Mouse (Mus musculus) R1 (cell line): ENCODE data around the gene Sgf29.
"Not testable (repeated sequence)": the region's sequence is repeated elsewhere in the genome, so short reads cannot be mapped to it uniquely, and the experiment has no call there.

ENCODE experiments used
- DNase-seq: peaks from one replicate; pipeline ENCODE4 v3.0.0-alpha.2; 2018; ENCODE audit warnings: low read depth, low spot score

The Sgf29 gene

GRCm38 (mm10) chr7:126681221-126681620, 32.1 kb downstream of the Sgf29 start:
- no peak for DNase-seq

GRCm38 (mm10) chr7:126688156-126688555, 39.0 kb downstream of the Sgf29 start:
- not testable (repeated sequence) for DNase-seq

DNA sequence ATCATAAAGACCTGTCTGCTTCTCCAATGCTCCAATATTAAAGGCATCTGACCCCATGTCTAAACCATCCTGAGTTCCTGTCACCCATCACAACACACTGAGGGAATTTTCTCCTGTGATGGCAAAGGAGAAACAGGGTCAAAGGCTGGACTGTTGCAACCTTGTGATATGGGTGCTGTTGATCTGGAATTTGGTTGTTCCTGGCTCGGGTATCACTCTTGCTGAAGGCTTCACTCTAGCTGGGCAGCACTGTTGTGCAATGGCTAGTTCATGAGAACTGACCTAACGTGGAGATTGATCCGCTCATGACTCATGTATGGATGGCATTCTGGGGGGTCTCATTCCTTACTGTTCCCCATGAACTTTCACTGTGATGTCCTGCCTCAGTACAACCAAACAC, 39.9 kb downstream of the Sgf29 start:
- no peak for DNase-seq

DNA sequence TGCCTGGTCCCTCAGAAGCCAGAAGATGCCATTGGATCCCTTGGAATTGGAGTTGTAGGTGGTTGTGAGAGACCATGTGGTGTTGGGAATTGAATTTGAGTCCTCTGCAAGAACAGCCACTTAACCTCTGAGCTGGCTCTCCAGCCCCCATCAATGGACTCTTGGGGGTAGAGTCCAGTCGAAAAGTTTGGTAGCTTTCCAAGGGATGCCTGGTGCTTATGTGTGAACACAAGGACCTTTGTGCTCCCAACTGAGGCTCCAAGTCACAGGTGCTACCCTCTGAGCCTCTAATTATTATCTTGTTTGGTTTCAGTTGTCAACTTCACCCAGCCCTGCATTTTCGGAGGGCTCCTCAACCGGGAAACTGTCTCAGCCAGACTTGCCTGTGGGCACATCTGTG, 41.6 kb downstream of the Sgf29 start:
- no peak for DNase-seq

DNA sequence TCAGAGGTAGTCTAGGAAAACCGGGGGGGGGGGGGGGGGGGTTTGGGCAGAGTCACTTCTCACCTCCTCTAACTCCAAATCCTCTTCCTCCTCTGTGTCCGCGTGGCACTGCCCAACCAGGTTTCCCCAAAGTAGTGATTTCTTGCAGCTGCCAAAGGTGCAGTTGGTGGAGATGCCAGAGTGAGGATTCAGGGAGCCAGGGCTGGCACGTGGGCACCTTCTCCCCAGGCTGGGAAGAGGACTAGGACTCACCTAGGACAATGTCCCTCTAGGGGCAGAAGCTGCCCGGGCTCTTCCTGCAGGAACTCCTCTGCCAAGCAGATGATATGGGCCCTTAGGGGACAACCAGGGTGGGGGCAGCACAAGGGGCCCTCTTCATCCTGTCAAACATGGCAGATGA, 42.6 kb downstream of the Sgf29 start:
- DNase-seq = no peak

GRCm38 (mm10) chr7:126692426-126692825, 43.3 kb downstream of the Sgf29 start:
- DNase-seq = peak; percentile 60

GRCm38 (mm10) chr7:126693256-126693655, 44.1 kb downstream of the Sgf29 start:
- peak; percentile 89 for DNase-seq

DNA sequence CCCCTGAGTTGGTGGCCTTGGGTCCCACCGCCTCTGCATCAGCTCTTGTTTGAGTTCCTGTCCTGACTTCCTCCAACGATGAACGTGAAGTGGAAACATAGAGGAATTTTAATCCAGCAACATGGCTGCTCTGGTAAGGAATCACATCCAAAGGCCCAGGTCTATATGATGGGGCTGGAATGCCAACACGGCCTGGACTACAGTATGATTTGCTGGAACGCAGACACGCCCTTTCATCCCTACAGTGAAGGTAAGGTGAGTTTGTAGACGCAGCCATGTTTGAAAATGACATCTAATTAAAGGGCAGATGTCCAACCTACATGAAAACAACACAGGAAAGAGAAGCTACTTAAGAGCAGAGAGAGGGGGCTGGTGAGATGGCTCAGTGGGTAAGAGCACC, 44.7 kb downstream of the Sgf29 start:
- DNase-seq = peak; percentile 70

DNA sequence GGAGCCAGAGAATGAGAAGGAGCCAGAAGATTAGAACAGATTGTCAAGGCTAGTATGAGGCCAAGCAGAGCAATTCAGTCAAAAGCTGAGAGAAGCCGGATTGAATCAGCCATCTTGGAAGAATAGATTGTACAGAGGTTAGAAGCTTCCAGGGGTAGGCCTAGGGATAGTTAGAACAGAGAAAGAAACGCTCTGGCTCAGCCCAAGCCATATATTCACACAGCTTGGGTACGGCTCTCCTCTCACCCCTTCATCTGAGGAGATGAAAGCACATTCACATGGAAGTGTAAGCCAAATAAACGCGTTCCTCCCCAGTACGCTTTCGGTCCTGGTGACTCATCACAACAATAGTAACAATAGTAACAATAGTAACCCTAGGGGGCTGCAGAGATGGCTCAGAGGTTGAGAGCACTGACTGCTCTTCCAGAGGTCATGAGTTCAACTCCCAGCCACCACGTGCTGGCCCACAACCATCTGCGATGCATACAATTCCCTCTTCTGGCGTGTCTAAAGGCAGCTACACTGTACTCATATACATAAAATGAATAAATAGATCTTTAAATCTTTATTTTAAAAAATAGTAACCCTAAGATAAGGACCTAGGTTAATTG, 45.4 kb downstream of the Sgf29 start:
- peak; percentile 91 for DNase-seq

DNA sequence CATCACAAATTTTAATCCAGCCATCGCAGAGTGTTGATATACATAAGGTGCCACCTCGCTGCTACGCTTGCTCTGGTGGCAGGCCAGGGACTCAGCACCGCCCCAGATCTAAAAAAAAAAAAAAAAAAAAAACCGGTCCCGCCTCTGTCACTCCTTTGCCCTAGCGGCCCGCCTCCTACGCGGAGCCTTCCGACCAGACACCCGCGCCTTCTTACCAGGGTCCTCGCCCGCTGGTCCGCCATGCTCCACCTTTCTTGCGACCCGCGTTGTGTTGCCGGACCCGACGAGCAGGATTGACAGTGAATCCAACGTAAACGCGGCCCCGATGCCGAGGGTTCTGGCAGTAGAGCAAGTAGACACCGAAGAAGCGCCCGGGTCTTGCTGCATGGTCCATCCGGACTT, 46.1 kb downstream of the Sgf29 start, which contains the start of gene Bola2:
Gene Bola2, plus strand, starts transcription at position 192 of the 402 bp plus-strand sequence.
- peak; percentile 86 for DNase-seq

- DNase-seq = peak; percentile 99
Observed at GRCm38 (mm10) chr7:126695631-126696207, 46.6 kb downstream of the Sgf29 start, which contains the start of gene Slx1b. Slx1b (minus strand) TSS chr7:126695784.

- DNase-seq = no peak
Observed at GRCm38 (mm10) chr7:126696303-126696702, 47.2 kb downstream of the Sgf29 start.

DNA sequence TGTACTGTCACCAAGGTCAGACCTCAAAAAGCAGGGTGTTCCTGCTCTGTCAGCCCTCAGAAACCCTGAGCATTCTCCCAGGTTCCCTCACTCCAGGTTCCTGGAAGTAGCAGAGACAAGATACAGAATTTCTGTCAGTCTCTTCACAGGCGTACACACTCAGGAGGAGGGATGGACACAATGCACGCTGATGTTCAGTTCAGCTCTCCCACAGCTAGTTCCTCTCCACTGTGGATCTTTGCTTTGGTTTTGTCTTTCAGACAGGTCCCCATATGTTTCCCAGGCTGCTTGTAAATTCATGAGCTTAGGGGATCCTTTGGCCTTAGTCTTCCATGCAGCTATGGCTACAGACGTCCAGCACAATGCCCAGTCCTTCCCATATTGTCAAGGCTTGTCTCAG, 47.8 kb downstream of the Sgf29 start:
- DNase-seq = no peak

DNA sequence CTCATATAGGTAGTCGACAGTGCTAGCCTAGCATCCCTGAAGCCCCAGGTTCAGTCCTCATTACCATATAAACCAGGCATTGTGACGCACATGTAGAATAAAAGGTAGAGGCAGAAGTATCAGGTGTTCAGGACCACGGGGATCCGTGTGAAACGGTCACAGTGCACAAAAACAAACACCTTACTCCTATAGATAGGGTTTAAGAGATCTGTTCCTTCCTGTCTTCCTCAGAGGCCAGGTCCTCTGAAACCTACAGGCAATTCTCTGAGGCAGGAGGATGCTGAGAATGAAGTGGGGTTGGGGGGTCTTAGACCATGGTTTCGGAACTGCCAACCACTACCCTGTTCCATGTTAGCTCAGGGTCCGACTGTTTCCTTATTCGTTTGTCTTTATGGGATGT, 48.7 kb downstream of the Sgf29 start:
- DNase-seq = no peak

GRCm38 (mm10) chr7:126700063-126701015, 51.2 kb downstream of the Sgf29 start:
- DNase-seq = no peak

DNA sequence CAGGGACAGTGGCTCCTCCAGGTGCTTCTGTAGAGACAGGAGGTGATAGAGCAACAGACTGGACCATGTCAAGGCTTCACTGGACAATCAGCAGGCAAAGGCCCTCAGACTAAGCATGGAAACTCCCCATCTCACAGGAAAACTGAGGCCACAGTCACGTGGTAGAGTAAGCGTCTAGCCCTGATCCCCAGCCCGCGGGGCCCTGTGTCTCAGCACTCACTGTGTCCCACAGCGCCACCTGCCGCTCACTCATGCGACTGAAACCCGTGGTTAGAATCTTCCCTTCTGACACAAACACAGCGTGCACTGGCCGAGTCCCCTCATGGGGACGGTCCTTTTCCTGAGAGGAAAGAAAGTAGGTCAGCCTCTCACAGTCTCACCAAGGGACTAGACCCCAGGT, 52.0 kb downstream of the Sgf29 start:
- DNase-seq = peak; percentile 94

GRCm38 (mm10) chr7:126701559-126702357, 52.6 kb downstream of the Sgf29 start:
- DNase-seq = no peak

GRCm38 (mm10) chr7:126702358-126702757, 53.2 kb downstream of the Sgf29 start:
- DNase-seq = no peak

GRCm38 (mm10) chr7:126702861-126703756, 54.0 kb downstream of the Sgf29 start:
- no peak for DNase-seq

- DNase-seq = no peak
Observed at GRCm38 (mm10) chr7:126703757-126704077, 54.6 kb downstream of the Sgf29 start.
